Mouse (Mus musculus) duodenum, adult 2 months (tissue): ENCODE data around the gene Zfp760. TPM values are rescaled to one million over a fixed set of nuclear protein-coding genes. Genes with fewer than 3 reads are reported as not detected.

Source experiments
- polyA plus RNA-seq: library from polyadenylated mRNA; depleted of rRNA; stranded (reverse); fragments of >200 nt; gene quantifications from 2 replicates; pipeline ENCODE4 v1.2.3, GENCODE M21; 2012; ENCODE audit warnings: low replicate concordance; rRNA removed

The Zfp760 gene
- polyA plus RNA-seq: 0.06 and 0.08 TPM in 2 replicates

DNA sequence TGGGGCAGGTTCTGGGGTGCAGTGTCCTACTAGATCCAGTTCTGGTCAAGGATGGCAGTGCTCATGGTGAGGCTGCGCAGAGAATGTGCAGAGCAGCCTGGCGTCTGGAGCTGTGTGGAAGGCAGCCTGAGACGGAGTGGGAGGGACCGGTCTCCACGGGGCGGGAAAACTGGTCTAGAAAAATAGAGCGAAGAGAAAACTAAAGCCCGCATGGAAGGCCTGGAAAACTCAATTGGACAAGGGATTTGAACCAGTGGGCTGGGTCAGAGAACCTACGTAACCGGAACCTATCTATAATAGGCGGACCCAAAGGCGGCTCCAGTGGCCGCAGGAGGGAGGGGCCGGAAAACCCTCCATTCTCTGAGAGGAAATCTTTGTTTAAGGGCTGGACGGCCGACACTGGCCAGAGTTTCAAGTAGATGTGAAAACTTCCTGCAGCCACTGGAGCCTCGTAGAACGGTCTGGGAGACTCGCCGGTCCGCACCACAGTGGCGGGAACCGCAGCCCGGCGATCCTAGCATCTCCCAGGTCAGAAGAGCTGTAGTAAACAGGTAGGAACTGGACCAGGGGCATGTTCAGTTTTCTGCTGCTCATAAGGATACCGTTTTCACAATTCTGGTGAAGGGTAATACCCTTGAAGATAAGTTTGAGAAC, at the start of gene Zfp760:
Gene Zfp760, plus strand, starts transcription at position 399 of the 654 bp plus-strand sequence.

DNA sequence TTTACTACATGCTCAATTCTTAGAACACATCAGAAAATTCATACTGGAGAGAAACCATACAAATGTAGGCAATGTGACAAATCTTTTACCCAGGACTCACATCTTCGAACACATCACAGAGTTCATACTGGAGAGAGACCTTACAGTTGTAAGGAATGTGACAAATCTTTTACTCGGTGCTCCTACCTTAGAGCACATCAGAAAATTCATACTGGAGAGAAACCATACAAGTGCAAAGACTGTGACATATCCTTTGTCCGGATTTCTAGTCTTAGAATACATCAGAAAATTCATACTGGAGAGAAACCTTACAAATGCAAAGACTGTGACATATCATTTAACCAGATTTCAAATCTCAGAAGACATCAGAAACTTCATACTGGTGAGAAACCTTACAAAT, 16.0 kb upstream of the Zfp760 start, which contains the start of gene Gm10226:
Gene Gm10226, plus strand, starts transcription at position 301 of the 400 bp plus-strand sequence.

DNA sequence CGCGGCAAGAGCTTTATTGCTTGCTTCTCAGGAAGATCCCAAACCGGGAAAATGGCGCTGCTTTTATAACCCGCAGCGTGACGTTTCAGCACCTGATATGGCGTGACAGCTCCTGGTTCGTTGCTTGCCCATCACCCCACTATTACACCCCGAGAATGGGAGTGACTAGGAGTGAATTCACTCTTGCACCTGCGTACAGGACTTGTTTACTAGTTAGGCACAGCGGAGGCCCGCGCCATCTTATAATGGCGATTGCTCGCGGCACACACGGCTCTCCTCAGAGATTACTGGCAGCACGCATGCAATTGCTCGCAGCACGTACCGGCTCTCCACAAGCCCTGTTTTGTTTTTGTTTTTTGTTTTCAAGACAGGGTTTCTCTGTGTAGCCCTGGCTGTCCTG, 23.0 kb downstream of the Zfp760 start, which contains the start of gene Zfp229:
Gene Zfp229, plus strand, starts transcription at position 301 of the 400 bp plus-strand sequence.

Other genes starting within 250 kb of the Zfp760 start
- 1.4 and 1.7 TPM in 2 replicates for gene Zfp53, start 218.7 kb upstream of the Zfp760 start, polyA plus RNA-seq
- gene Zfp52, start 172.2 kb upstream of the Zfp760 start, polyA plus RNA-seq: 0.06 TPM in 1 of 2 replicates, not detected in the other
- 0.07 and 0.19 TPM in 2 replicates for gene Zfp948, start 140.7 kb upstream of the Zfp760 start, polyA plus RNA-seq
- gene Zfp983, start 57.1 kb upstream of the Zfp760 start, polyA plus RNA-seq: 0.06 and 0.11 TPM in 2 replicates
- not detected in 2 replicates for gene Gm10226, start 15.9 kb upstream of the Zfp760 start, polyA plus RNA-seq
- 0.25 and 0.63 TPM in 2 replicates for gene Zfp229, start 23.1 kb downstream of the Zfp760 start, polyA plus RNA-seq
- gene Zfp820, start 138.0 kb downstream of the Zfp760 start, polyA plus RNA-seq: 0.14 TPM in 1 of 2 replicates, not detected in the other
- gene Zfp995, start 202.2 kb downstream of the Zfp760 start, polyA plus RNA-seq: 0.53 TPM in 1 of 2 replicates, not detected in the other